Mouse (Mus musculus) left cerebral cortex, postnatal 14 days (tissue): ENCODE measurements around the gene Edem3. TPM values are rescaled to one million over a fixed set of nuclear protein-coding genes. Genes with fewer than 3 reads are reported as not detected.

Source experiments
- DNase-seq, 2 experiments: peaks; one replicate each; pipeline ENCODE4 v3.0.0; 2021 to 2022; ENCODE audit warnings: low spot score in 2 of 2, mixed read lengths in 1 of 2
- intact Hi-C: fragments of 180-260 bp; cut with DNase I; formaldehyde crosslinking; loops from one replicate; pipeline ENCODE4 v1.15.1; 2025
- total RNA-seq, 2 experiments: library from RNA; stranded (reverse); gene quantifications; 2 replicates each; pipeline ENCODE4 v1.2.3; 2021

The Edem3 gene
- total RNA-seq, 2 experiments from 2014 or later: 40.0 to 40.2 TPM

- intact Hi-C loops: no loop called here
- DNase-seq: peak; percentile 15 to 33
Measured at GRCm38 (mm10) chr1:151851051-151851848, 96.1 kb downstream of the Edem3 start.

- no peak for DNase-seq
- intact Hi-C loops: no loop called here
Measured at GRCm38 (mm10) chr1:151851976-151852375, 96.8 kb downstream of the Edem3 start.

GRCm38 (mm10) chr1:151855561-151855960, 100.4 kb downstream of the Edem3 start:
- no peak for DNase-seq
- intact Hi-C loops: no loop called here

- intact Hi-C loops: no loop called here
- DNase-seq: no peak
Measured at GRCm38 (mm10) chr1:151858474-151858873, 103.3 kb downstream of the Edem3 start.

GRCm38 (mm10) chr1:151861334-151861995, 106.3 kb downstream of the Edem3 start:
- no peak for DNase-seq
- intact Hi-C loops: no loop called here

GRCm38 (mm10) chr1:151862109-151862508, 106.9 kb downstream of the Edem3 start:
- intact Hi-C loops: no loop called here
- DNase-seq: no peak

DNA sequence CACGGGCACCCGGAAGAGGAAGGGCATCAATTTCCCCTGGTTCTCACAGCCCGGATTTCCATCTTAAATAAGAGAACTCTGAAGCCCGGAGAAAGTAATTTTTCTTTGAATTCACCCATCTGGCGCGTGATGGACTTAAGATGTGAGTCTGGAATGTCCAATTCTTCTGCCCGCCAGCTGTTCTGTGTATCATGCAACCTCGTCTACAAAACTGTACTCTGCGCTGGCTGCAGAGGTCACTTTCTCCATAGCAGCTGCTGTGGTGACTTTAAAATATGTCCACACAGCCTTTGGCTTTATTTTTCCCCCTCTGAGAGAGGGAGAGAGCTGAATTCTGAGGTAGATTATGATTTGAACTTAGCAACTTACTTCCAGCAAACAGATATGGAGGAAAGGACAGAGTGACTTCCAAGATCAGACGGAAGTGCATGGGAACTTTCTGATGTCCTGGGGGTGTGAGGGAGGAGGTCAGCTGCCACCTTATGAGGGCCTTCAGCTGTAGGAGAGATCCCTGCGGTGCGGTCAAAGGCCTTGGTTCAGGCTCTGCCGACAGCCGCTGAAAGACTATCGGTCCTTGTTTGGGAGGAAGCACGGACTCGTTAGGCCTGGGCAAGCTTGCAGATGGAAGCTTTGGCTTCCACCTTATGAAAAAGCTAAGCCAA, 108.1 kb downstream of the Edem3 start:
- intact Hi-C loops: no loop called here
- no peak for DNase-seq

DNA sequence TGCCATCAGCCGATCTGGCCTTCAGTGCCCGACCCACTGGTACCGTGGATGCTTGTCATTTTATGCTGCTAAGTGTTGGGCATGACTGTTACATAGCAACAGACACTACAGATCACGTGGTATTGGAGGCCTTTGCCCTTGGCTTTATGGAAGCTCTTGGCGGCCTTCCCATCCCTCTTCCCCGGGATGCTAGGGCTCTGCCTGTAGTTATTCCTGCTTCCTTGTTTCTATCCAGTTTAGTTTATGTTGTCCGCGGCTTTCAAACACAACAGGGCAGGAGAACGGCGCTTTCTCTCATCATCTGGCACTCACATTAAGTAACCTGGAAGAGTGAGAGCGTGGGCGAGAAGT, 108.6 kb downstream of the Edem3 start:
- intact Hi-C loops: no loop called here
- DNase-seq: no peak

DNA sequence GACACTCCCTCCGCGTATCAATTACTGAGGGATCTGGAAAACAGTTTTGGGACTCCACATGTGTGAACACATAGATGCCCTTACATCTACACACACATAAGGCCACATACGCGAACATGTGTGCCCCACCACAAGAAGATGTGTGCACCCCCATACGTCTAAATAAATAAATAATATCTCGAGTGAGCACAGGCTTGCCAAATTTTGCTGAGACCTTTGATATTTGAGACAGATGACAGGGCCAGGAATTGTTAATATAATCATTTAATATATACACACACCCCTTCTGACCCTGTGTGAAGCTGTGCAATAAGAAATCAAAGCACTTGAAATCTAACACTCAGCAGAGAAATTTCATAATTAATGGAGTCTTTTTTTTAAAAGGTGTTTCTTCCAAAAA, 109.2 kb downstream of the Edem3 start:
- intact Hi-C loops: no loop called here
- DNase-seq: no peak

Other genes with a start within 250 kb of the Edem3 start
- gene Fam129a, start 184.2 kb upstream of the Edem3 start, total RNA-seq: 1 to 10 TPM; 5.4 to 5.9 TPM